Mouse (Mus musculus) adipocyte (in vitro differentiated cells): ENCODE data around the gene Tex46.
A peak's percentile ranks its signal among the peaks of the same experiment; 100 is the strongest.

ENCODE experiments used
- DNase-seq: peaks from one replicate; pipeline ENCODE4 v3.0.0-alpha.2; 2016; ENCODE audit warnings: low spot score

Gene Tex46

GRCm38 (mm10) chr4:136631237-136631994 is 21.2 kb downstream of the Tex46 start:
- no peak for DNase-seq

GRCm38 (mm10) chr4:136635995-136636394 is 25.8 kb downstream of the Tex46 start:
- DNase-seq: no peak

GRCm38 (mm10) chr4:136636511-136636910 is 26.3 kb downstream of the Tex46 start:
- DNase-seq: no peak

- DNase-seq: no peak
Observed at GRCm38 (mm10) chr4:136636983-136637562, 26.8 kb downstream of the Tex46 start.

- no peak for DNase-seq
Observed at GRCm38 (mm10) chr4:136637563-136638229, 27.5 kb downstream of the Tex46 start.

- DNase-seq: no peak
Observed at GRCm38 (mm10) chr4:136638230-136638750, 28.1 kb downstream of the Tex46 start.

- no peak for DNase-seq
Observed at GRCm38 (mm10) chr4:136638890-136639289, 28.7 kb downstream of the Tex46 start.

GRCm38 (mm10) chr4:136648922-136649479 is 38.8 kb downstream of the Tex46 start:
- peak; percentile 77 for DNase-seq

- peak; percentile 15 for DNase-seq
Observed at GRCm38 (mm10) chr4:136649480-136650196, 39.4 kb downstream of the Tex46 start.

GRCm38 (mm10) chr4:136650261-136650660 is 40.0 kb downstream of the Tex46 start:
- DNase-seq: no peak

GRCm38 (mm10) chr4:136651357-136651811 is 41.1 kb downstream of the Tex46 start:
- peak; percentile 9 for DNase-seq

GRCm38 (mm10) chr4:136651882-136652527 is 41.8 kb downstream of the Tex46 start:
- DNase-seq: no peak

- DNase-seq: no peak
Observed at GRCm38 (mm10) chr4:136652528-136652910, 42.3 kb downstream of the Tex46 start.

GRCm38 (mm10) chr4:136653019-136653418 is 42.8 kb downstream of the Tex46 start:
- DNase-seq: no peak

- no peak for DNase-seq
Observed at GRCm38 (mm10) chr4:136653692-136654234, 43.5 kb downstream of the Tex46 start.

GRCm38 (mm10) chr4:136657914-136658313 is 47.7 kb downstream of the Tex46 start:
- no peak for DNase-seq
